Mouse (Mus musculus): ENCODE results near the gene Zfp592.

Gene Zfp592

GRCm38 (mm10) chr7:81058712-81059154 is 65.3 kb downstream of the Zfp592 start:
- DNase-seq, result no peak

GRCm38 (mm10) chr7:81059388-81059787 is 65.9 kb downstream of the Zfp592 start:
- DNase-seq, result no peak

DNA sequence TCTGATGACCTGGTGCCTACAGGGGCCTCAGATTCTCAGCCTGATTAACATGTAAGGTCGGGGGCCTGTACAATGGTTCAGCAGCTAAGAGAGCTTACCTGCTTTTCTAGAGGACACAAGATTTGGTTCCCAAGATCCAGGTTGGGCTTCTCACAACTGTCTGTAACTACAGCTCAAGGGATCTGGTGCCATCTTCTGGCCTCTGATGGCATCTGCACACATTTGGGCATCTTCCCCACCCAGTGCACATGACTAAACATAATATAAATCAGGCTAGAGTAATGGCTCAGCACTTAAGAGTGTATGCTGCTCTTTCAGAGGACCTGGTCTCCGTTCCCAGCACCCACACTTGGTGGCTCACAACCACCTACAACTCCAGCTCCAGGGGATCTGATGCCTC is 67.4 kb downstream of the Zfp592 start:
- peak; percentile 55 to 57 for DNase-seq

DNA sequence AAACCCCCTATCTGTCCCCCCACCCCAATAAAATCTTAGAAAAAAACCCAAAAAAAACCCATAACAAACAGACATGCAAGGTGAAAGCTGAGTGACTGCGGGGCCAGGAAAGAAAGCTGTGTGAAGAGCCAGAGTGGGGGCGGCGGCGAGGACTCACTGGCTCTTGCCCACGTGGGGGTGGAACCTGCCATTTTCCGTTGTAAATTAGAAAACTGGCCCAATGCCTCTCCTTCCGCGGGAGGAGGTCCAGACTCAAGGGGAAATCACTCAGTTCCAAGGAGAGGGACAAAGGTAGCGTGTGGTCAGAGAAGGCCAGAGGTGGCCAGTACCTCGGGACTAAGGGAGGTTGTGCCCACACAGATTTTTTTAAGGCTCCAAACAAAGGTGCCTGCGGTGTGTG is 68.5 kb downstream of the Zfp592 start:
- DNase-seq, result no peak

DNA sequence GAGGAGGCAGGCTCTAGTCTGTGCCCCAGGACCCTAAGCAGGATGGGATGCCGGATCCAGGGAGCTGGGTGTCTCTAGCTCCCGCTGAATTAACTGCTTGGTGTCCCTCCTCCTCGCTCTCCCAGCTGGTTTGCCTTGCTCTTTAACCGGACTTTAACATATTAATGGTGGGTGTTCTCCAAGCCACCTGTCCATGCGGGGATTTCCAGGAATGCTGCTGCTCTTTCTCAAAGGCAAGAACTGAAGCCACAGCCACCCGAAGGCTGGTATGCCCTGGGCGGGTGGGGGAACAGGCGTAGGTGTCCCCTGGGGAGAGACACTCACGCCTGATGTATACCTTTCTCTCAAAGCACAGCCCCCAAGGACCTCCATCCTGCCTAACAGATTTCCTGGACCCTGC is 69.9 kb downstream of the Zfp592 start:
- no peak for DNase-seq

DNA sequence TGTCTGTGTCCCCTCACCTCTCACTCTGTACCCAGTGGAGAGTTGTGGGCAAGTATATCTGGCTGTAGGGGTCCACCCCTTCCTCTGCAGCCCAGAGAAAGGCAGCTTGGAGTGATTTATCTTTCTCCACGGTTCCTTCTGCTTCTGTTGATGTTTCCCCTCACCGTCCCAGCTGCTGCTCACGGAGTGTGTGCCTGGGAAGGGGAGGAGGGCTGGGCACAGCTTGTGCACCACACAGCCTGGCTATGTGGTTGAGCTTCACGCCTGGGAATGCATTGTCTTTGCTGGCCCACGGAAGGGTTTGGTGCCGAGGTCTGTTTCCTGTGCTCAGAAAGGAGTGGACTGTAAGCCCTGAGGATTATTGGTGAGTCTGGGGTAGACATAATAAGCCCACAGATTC is 73.2 kb downstream of the Zfp592 start:
- DNase-seq, result no peak

GRCm38 (mm10) chr7:81072463-81072862 is 79.0 kb downstream of the Zfp592 start:
- DNase-seq, result no peak

- peak; percentile 20 to 22 for DNase-seq
Observed at GRCm38 (mm10) chr7:81073273-81073672, 79.8 kb downstream of the Zfp592 start.

GRCm38 (mm10) chr7:81074546-81074945 is 81.1 kb downstream of the Zfp592 start:
- DNase-seq, result peak; percentile 44 to 64

DNA sequence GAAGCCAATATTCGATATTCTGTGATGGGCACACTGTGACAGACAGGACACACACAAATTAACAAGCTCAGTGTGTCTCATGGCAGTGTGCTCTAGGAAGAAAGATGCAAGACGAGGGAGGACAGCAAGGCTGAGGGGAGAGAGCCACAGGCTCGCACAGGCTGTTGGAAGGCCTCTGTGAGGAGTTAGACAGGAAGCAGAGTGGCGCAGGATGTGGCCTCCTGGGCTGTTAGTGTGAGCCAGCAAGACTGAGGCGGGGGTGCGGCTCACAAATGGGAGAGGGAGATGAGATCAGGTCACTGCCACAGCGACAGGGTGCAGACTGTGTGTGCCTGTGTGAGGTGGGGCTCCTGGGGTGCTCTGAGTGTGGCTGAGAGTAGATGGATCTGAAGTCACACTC is 81.8 kb downstream of the Zfp592 start:
- DNase-seq, result peak; percentile 73 to 84

GRCm38 (mm10) chr7:81075732-81076131 is 82.3 kb downstream of the Zfp592 start:
- DNase-seq, result no peak

DNA sequence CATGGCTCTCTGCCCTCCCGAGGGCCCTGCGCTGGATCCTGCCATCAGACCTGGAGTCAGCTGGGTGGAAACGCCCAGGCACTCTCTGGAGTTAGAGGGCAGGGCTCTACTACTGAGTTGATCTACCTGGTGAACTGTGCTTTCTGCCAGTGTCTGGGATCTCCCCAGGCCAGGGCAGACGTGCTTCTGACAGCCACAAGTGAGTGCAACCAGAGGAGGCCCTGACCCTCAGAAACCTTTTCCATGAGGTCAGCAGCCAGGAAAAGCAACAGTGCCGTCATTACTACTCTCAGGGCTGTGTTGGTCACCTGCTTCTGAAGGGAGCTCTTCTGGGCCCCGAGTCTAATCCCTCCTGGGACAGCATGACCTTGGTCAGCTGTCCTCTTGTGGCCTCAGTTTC is 83.5 kb downstream of the Zfp592 start:
- DNase-seq, result no peak

DNA sequence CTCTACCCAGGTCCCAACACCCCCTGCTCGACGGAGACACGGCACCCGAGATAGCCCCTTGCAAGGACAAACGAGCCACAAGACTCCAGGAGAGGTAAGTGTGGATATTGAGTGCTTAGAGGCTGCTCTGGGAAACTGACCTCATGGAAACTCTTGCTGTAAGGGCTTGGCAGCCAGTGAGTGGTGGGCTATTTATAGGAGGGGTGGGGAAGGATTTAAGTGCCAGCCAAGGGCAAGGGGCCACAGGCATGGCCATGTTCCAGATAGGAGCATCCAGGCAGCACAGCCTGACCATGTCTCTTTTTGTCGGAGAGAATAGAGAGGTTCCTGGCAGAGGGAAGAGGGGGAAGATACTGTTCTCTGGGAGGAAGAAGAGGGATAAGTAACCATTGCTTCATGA is 85.3 kb downstream of the Zfp592 start:
- DNase-seq, result no peak

- no peak for DNase-seq
Observed at GRCm38 (mm10) chr7:81093420-81093965, 100.0 kb downstream of the Zfp592 start.

GRCm38 (mm10) chr7:81094104-81094757 is 100.8 kb downstream of the Zfp592 start:
- no peak for DNase-seq

Data from thymus, postnatal 36 days (tissue).